Mouse (Mus musculus) layer of hippocampus, adult 18-20 months (tissue): ENCODE data around the gene Kyat1. TPM values are rescaled to one million over a fixed set of nuclear protein-coding genes. Genes with fewer than 3 reads are reported as not detected.

Experiments
- DNase-seq, 2 experiments: peaks; one replicate each; pipeline ENCODE4 v3.0.0; 2022; ENCODE audit warnings: low spot score in 2 of 2
- long read RNA-seq: library from polyadenylated mRNA; stranded (forward); transcript quantifications from one replicate; pipeline ENCODE4 v2.0.0, GENCODE M21; 2021
- total RNA-seq, 2 experiments: library from RNA; stranded (reverse); gene quantifications; 2 replicates each; pipeline ENCODE4 v1.2.3; 2021

The Kyat1 gene
- total RNA-seq: 10 to 100 TPM; 15.2 to 16.1 TPM
- long read RNA-seq, transcript Kyat1-201 (13 exons, 1,876 nt): major isoform, 7 of 16 reads
- long read RNA-seq, partial matches to known transcripts: 6 of 16 reads
- long read RNA-seq, other reads (novel, unspliced or antisense): 3 of 16 reads

DNA sequence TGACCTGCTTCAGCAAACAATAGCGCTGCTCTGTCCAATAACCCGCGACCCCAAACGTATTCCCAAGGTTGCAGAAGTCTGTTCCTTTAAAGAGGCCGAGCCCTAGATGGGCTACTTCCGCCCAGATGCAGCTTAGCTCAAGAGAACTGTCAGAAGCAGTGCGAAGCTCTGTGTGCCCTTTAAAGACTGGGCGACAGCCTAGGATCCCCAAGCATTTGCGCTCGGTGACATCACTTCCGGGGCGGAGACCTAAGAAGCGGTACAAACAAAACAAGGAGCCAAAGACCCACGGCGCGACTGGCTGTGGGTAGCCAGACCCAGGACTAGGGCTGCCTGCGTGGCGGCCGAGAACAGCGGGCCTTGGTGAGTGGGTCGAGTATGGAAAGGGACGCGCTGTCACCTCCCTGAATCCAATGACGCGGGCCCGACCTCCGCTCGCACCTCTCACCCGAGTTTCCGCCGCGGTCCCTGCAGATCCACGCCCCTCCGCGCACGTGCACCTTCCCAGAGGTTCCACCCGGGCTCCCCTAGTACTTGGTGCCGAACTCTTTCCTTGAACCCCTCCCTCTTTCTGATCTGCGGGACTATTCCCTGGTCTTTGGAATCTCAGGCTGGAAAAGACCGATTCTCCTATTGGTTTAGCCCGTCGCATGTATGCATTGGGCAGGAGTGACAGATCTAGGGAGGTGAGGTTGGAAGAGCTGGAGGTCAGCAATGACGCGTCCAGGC, at the start of gene Kyat1:
Gene Kyat1 (minus strand): TSS at position 219 of the 729 bp plus-strand sequence.
- peak; percentile 88 to 95 for DNase-seq

DNA sequence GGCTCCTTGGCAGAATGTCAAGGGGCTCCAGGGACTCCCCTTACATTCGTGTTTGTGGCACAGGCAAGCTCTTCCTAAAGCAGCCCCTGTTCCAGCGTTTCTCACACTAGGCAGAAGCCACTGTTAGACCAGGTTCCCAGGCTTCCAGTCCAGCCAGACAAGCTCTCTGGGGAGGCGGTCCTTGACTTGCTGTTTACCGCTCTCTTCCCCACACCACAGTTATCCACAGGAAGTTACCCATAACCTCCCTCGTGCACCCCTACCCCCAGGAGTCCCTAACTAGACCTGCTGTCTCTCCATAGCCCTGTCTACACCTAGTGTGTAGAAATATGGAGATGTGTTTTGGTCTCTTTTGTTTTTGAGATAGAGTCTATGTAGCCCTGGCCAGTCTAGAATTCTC, 48.2 kb upstream of the Kyat1 start:
- DNase-seq: no peak

GRCm38 (mm10) chr2:30252521-30252920, 46.9 kb upstream of the Kyat1 start:
- DNase-seq: no peak

- no peak for DNase-seq
These were observed 45.9 kb upstream of the Kyat1 start for GRCm38 (mm10) chr2:30251417-30252104.

- no peak for DNase-seq
These were observed 44.8 kb upstream of the Kyat1 start for GRCm38 (mm10) chr2:30250166-30251128.

DNA sequence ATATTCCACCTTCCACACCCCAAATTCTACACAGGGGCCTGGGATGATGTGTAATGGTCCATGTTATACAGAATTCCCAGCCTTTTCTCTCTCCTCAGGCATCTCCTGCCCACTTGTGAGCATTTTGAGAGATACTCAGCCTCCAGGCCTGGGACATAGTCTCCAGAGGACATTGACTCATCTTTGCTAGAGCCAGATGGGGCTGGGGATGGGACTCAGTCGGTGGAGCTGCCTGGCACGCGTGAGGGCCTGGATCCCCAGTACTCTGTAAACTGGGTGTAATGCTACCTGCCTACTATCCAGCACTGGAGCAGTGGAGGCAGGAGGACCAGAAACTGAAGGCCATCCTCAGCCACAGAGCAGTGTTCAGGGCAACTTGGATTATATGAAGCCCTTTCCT, 43.5 kb upstream of the Kyat1 start:
- no peak for DNase-seq

DNA sequence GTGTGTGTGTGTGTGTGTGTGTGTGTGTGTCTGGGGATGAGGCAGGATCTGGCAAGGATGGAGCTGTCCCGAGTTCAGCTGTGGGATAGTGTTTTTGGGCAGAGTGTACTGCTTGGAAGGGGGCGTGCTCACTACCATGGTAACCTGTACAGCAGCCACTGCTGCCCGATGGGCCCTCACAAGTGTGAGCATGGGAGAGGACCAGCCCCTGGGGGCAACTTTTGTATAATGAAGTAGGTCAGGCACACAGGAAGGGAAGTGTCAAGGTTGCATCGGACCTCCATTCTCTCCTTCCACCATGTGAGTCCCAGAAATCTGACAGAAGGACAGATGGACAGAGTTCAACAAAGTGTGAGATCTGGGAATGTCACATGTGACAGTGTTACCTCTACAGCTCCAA, 42.0 kb upstream of the Kyat1 start:
- no peak for DNase-seq

GRCm38 (mm10) chr2:30247036-30247435, 41.4 kb upstream of the Kyat1 start:
- DNase-seq: no peak

- DNase-seq: no peak
These were observed 39.0 kb upstream of the Kyat1 start for GRCm38 (mm10) chr2:30244595-30245178.

- no peak for DNase-seq
These were observed 37.7 kb upstream of the Kyat1 start for GRCm38 (mm10) chr2:30243391-30243790.

GRCm38 (mm10) chr2:30242509-30242908, 36.9 kb upstream of the Kyat1 start:
- peak in 1 of 2 experiments; percentile 43 for DNase-seq

DNA sequence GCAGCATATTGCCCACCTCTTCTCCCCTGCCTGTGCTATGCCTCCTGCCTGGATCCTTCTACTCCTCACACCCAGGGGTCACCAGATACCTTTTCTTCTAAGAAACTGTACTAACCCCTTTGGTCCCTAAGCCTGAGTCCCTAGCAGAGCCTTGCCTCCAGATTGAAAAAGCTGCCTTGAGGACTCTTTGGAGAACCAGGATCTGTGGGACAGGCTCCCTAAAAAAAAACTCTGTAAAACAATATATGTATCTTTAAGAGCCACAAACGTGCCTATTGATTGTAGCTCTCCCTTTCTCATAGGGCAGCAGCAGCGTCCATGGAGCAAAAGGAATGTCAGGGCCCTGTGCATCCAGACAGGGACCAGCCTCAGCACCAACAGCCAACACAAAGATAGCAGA, 34.6 kb upstream of the Kyat1 start, which contains the start of gene Gm28035:
Gene Gm28035 (plus strand): TSS at position 301 of the 400 bp plus-strand sequence.
- DNase-seq: no peak

- DNase-seq: no peak
These were observed 34.1 kb upstream of the Kyat1 start for GRCm38 (mm10) chr2:30239777-30240176.

- DNase-seq: no peak
These were observed 33.3 kb upstream of the Kyat1 start for GRCm38 (mm10) chr2:30238906-30239465.

DNA sequence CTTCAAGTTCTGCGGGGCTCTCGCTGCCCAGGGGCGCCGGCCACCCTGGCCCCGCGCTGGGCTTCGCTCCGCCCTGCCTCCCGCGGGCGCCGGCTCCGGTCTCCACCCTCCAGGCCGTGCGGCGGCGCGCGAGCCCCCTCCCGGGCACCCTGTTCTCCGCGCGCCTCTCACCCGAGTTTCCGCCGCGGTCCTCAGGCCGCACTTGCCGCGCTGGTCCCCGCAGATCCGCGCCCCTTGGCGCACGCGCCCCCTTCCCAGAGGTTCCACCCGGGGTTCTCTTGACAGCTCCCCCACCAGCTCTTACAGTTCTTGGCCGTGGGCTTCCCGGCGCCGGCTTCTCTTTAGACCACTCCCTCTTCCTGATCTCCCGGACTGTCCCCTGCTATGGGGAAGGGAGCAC, 32.2 kb upstream of the Kyat1 start:
- peak; percentile 50 to 69 for DNase-seq

- peak; percentile 99 for DNase-seq
These were observed 31.7 kb upstream of the Kyat1 start, which contains the start of gene Lrrc8a for GRCm38 (mm10) chr2:30237199-30237880. TSS of gene Lrrc8a (plus strand) at chr2:30237715.

DNA sequence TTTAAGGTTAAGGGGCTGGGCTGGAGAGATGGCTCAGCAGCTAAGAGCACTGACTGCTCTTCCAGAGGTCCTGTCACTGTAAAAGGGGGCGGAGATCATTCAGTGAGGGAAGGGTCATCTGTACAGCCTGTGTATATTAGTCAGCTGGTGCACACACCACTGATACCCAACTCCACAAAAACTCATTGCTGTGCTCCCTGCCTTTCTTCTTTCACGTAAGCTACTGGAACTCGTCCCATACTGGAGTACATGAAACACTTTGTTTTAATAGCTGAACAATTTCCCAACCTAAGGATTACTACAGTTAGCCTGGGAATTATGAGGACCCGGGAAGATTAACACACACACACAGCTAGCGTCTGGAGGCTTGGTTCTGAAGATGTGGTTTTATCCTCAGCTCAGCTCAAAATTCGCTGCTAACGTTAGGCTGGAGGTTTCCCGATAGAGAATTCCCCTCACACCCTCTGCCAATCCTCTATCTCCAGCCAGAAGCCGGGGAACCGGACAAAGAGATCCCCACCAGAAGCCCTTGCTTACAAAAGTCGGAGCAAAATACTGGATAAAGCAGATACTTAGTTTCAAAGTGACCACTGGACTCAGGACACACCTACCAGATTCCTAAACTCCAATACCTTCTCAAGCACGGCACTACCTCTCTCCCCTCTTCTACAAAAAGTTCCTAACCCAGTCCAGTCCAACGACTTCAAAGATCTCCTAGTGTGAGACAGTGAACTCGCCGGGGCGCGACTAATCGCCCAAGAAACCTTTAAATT, 31.0 kb upstream of the Kyat1 start:
- no peak for DNase-seq

DNA sequence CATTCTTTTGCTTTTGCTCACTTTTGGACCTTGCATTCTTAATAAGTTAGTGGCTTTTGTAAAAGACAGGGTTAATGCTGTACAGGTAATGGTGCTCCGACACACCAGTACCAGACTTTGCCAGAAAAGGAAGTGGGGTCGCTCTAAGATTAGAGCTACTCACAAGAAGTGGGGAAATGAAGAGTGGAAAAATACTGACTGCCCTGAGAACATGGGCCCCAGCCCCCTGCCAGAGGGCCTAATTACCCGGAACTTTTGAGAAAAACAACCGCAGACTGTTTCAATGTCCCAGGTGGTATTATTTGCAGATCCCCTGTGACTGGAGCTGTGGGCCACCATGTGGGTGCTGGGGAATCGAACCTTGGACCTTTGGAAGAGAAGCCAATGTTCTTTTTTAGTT, 29.9 kb upstream of the Kyat1 start:
- no peak for DNase-seq

- no peak for DNase-seq
These were observed 10.6 kb upstream of the Kyat1 start for GRCm38 (mm10) chr2:30216293-30216692.
